In the genomic region with DNA sequence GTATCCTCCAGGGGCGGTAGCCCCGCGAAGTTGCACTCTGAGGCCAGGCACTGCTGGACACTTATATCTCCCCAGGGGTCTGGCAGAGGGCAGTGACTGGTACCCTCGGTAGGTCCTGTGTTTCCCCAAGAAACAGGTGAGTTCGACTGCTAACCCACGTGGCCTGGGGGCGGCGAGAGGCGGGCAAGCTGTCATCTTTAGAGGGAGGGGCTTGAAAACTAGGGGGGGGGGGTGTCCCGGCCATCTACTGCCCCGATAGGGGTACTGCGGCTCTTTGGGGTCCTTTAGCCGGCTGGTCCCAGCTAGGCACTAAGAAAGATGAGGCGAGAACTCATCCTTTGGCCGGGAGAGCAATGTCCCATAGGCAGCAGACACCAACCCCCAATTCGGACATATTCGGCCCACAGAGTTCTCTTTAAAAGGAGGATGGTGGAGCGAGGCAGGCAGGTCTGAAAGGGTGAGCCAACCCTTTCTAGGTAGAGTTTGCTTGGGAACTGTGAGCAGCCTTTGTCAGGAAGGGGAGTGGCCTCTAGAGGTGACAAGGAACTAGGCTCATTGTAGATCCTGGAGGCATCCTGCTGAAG, we compare ENCODE assay signal across 8 mouse cellular contexts. TPM values are rescaled to one million over a fixed set of nuclear protein-coding genes. Genes with fewer than 3 reads are reported as not detected.
A peak's percentile ranks its signal among the peaks of the same experiment; 100 is the strongest.
DNase-seq lines count a peak whose midpoint lies in the region; ATAC-seq and TF ChIP-seq lines count a peak whose summit lies in the region.

No protein-coding gene starts in this region.

- H3K27me3 ChIP-seq in intestine, embryonic 14.5 days (replicated peaks; ENCODE audit: control insufficient read depth, insufficient read depth, low read length), result no peaks in the 10 kb centered on the region

- no peak for TF ChIP-seq CTCF in embryonic fibroblast, embryonic 13.5 days (IDR thresholded peaks at IDR 0.05; ENCODE audit: borderline replicate concordance, insufficient read depth, low read length)

- DNase-seq in right cerebral cortex, postnatal 14 days, result peak; percentile 53
- no peak for DNase-seq in right cerebral cortex, adult 18-20 months
- peak; percentile 73 for DNase-seq in ZHBTc4 (ENCODE audit: low read depth, low spot score)
- peak; percentile 73 for DNase-seq in intestine, embryonic 14.5 days (ENCODE audit: low spot score)
- peak; percentile 42 for DNase-seq in lung, postnatal 36 days
- DNase-seq in thymus, postnatal 0 days (ENCODE audit: low spot score), result peak; percentile 58
- no peak for DNase-seq in testis, postnatal 10 days (ENCODE audit: low spot score)

- no peaks in the 10 kb centered on the region for H3K4me1 ChIP-seq in embryonic fibroblast, embryonic 13.5 days (ENCODE audit: control insufficient read depth, insufficient read depth, low read length)
- 0 out of 2 replicates have a peak, but pooled peaks cover 8% of the 10 kb centered on the region for H3K4me1 ChIP-seq in intestine, embryonic 14.5 days (replicated peaks; ENCODE audit: control insufficient read depth, insufficient read depth, low read length)

- no peaks in the 10 kb centered on the region for H3K9me3 ChIP-seq in intestine, embryonic 14.5 days (ENCODE audit: control insufficient read depth, low read length)

- no peak overlapping the region for H3K27ac ChIP-seq in embryonic fibroblast, embryonic 13.5 days (ENCODE audit: insufficient read depth, low read length)
- H3K27ac ChIP-seq in intestine, embryonic 14.5 days (ENCODE audit: low read depth), result peak overlapping the region; percentile 43

- no peaks in the 10 kb centered on the region for H3K36me3 ChIP-seq in intestine, embryonic 14.5 days (ENCODE audit: control insufficient read depth, insufficient read depth, low read length)

- peak overlapping the region; percentile 62 for H3K9ac ChIP-seq in intestine, embryonic 14.5 days (ENCODE audit: low read length)

- TF ChIP-seq POLR2A in embryonic fibroblast, embryonic 13.5 days (IDR thresholded peaks at IDR 0.05; ENCODE audit: low read depth, low read length), result peak; percentile 9; the same call in 1 of the 2 replicates

- H3K4me2 ChIP-seq in intestine, embryonic 14.5 days (ENCODE audit: low read length), result peak overlapping the region; percentile 74

- WGBS in intestine, embryonic 14.5 days, result 2% methylated on average over 18 of the region's 18 CpGs

- ATAC-seq in intestine, embryonic 14.5 days (replicated peaks; ENCODE audit: low FRiP score, low TSS enrichment, low read depth), result peak; percentile 79

- H3K4me3 ChIP-seq in embryonic fibroblast, embryonic 13.5 days (ENCODE audit: insufficient read depth, low read length), result peak overlapping the region; percentile 86
- peak overlapping the region; percentile 73 for H3K4me3 ChIP-seq in intestine, embryonic 14.5 days (ENCODE audit: low read depth, low read length)

RNA-seq across cellular contexts. Expression of a gene that starts 0.4 kb away (rescaled TPM):
- polyA plus RNA-seq in embryonic fibroblast, embryonic 13.5 days (2011; ENCODE audit: insufficient read length, low read depth, missing spikeins), result 6.4 and 8.7 TPM in 2 replicates
- polyA plus RNA-seq in intestine, embryonic 14.5 days (2014; fragmentation: Nextera tagmentation; extraction: Ambion mirVana), result 17.2 and 21.7 TPM in 2 replicates
- 17.2 and 17.9 TPM in 2 replicates for polyA plus RNA-seq in thymus, postnatal 0 days (2015; fragmentation: Nextera tagmentation; extraction: Ambion mirVana)

RNA-seq across cellular contexts. Expression of a gene that starts 15.3 kb away (rescaled TPM):
- polyA plus RNA-seq in embryonic fibroblast, embryonic 13.5 days (2011; ENCODE audit: insufficient read length, low read depth, missing spikeins), result 83.3 and 87.1 TPM in 2 replicates
- polyA plus RNA-seq in intestine, embryonic 14.5 days (2014; fragmentation: Nextera tagmentation; extraction: Ambion mirVana), result 64.2 and 74.5 TPM in 2 replicates
- 61.2 and 66.2 TPM in 2 replicates for polyA plus RNA-seq in thymus, postnatal 0 days (2015; fragmentation: Nextera tagmentation; extraction: Ambion mirVana)

RNA-seq across cellular contexts. Expression of a gene that starts 18.3 kb away (rescaled TPM):
- 0.61 and 1.6 TPM in 2 replicates for polyA plus RNA-seq in embryonic fibroblast, embryonic 13.5 days (2011; ENCODE audit: insufficient read length, low read depth, missing spikeins)
- 3.9 and 4.1 TPM in 2 replicates for polyA plus RNA-seq in intestine, embryonic 14.5 days (2014; fragmentation: Nextera tagmentation; extraction: Ambion mirVana)
- 1.6 and 2.4 TPM in 2 replicates for polyA plus RNA-seq in thymus, postnatal 0 days (2015; fragmentation: Nextera tagmentation; extraction: Ambion mirVana)

RNA-seq across cellular contexts. Expression of a gene that starts 39.9 kb away (rescaled TPM):
- polyA plus RNA-seq in embryonic fibroblast, embryonic 13.5 days (2011; ENCODE audit: insufficient read length, low read depth, missing spikeins), result not detected in 2 replicates
- not detected in 2 replicates for polyA plus RNA-seq in intestine, embryonic 14.5 days (2014; fragmentation: Nextera tagmentation; extraction: Ambion mirVana)
- not detected in 2 replicates for polyA plus RNA-seq in thymus, postnatal 0 days (2015; fragmentation: Nextera tagmentation; extraction: Ambion mirVana)

RNA-seq across cellular contexts. Expression of a gene that starts 47.1 kb away (rescaled TPM):
- polyA plus RNA-seq in embryonic fibroblast, embryonic 13.5 days (2011; ENCODE audit: insufficient read length, low read depth, missing spikeins), result not detected in 2 replicates
- 1.7 and 1.9 TPM in 2 replicates for polyA plus RNA-seq in intestine, embryonic 14.5 days (2014; fragmentation: Nextera tagmentation; extraction: Ambion mirVana)
- polyA plus RNA-seq in thymus, postnatal 0 days (2015; fragmentation: Nextera tagmentation; extraction: Ambion mirVana), result 12.1 and 12.9 TPM in 2 replicates

Comparison
In these comparisons a context has a peak if more than half of its experiments do, and no peak if none do; other contexts are left out.
1. DNase-seq: peak in right cerebral cortex, postnatal 14 days (single experiment), ZHBTc4 (single experiment), intestine, embryonic 14.5 days (single experiment), lung, postnatal 36 days (single experiment) and thymus, postnatal 0 days (single experiment); none in right cerebral cortex, adult 18-20 months (single experiment) and testis, postnatal 10 days (single experiment).